Mouse (Mus musculus) myocyte (in vitro differentiated cells): ENCODE data around the gene Clic3. TPM values are rescaled to one million over a fixed set of nuclear protein-coding genes. Genes with fewer than 3 reads are reported as not detected.

Experiments
- H3K27me3 ChIP-seq: one replicate; pipeline ENCODE4 v1.6.1; 2011; ENCODE audit not compliant: control insufficient read depth, insufficient read depth, insufficient read length
- H3K36me3 ChIP-seq: one replicate; pipeline ENCODE4 v1.6.1; 2011; ENCODE audit not compliant: control insufficient read depth, insufficient read depth
- H3K4me2 ChIP-seq: one replicate; pipeline ENCODE4 v1.6.1; 2011; ENCODE audit warnings: low read depth, control low read depth
- H3K4me3 ChIP-seq: one replicate; pipeline ENCODE4 v1.5.1; 2011; ENCODE audit warnings: mild to moderate bottlenecking, control low read depth, moderate library complexity
- H3K79me2 ChIP-seq: one replicate; pipeline ENCODE4 v1.6.1; 2011; ENCODE audit not compliant: control insufficient read depth, insufficient read depth
- H3ac ChIP-seq: one replicate; pipeline ENCODE4 v1.6.1; 2011; ENCODE audit not compliant: control insufficient read depth, insufficient read length
- CEBPB ChIP-seq: IDR thresholded peaks from 2 replicates; pipeline ENCODE4 v1.6.1; 2011; ENCODE audit warnings: mild to moderate bottlenecking, moderate library complexity; ENCODE audit not compliant: poor library complexity, insufficient read depth, severe bottlenecking
- MYOD1 ChIP-seq, 3 experiments: IDR thresholded peaks; one replicate each; pipeline ENCODE4 v1.6.1; 2011; ENCODE audit warnings: control low read depth in 2 of 3, low read depth in 2 of 3, mild to moderate bottlenecking in 2 of 3, moderate library complexity in 1 of 3; ENCODE audit not compliant: insufficient read length in 2 of 3, control insufficient read depth in 1 of 3
- MYOG ChIP-seq, 3 experiments: IDR thresholded peaks; one replicate each; pipeline ENCODE4 v1.6.1; 2011; ENCODE audit warnings: control low read depth in 2 of 3, low read depth in 2 of 3, mild to moderate bottlenecking in 2 of 3; ENCODE audit not compliant: insufficient read length in 2 of 3, control insufficient read depth in 1 of 3, insufficient read depth in 1 of 3
- POLR2AphosphoS2 ChIP-seq: IDR thresholded peaks from one replicate; pipeline ENCODE4 v1.6.1; 2011; ENCODE audit warnings: low read depth, control low read depth; ENCODE audit not compliant: insufficient read length
- REST ChIP-seq: IDR thresholded peaks from one replicate; pipeline ENCODE4 v1.6.1; 2011; ENCODE audit warnings: mild to moderate bottlenecking, control low read depth, moderate library complexity; ENCODE audit not compliant: insufficient read depth, insufficient read length
- SRF ChIP-seq: IDR thresholded peaks from one replicate; pipeline ENCODE4 v1.6.1; 2011; ENCODE audit warnings: low read depth; ENCODE audit not compliant: control insufficient read depth, insufficient read length
- TCF12 ChIP-seq: IDR thresholded peaks from one replicate; pipeline ENCODE4 v1.6.1; 2011; ENCODE audit warnings: mild to moderate bottlenecking, control low read depth; ENCODE audit not compliant: poor library complexity, insufficient read depth, severe bottlenecking
- TCF3 ChIP-seq: IDR thresholded peaks from one replicate; pipeline ENCODE4 v1.6.1; 2011; ENCODE audit warnings: low read depth, control low read depth; ENCODE audit not compliant: insufficient read length
- USF1 ChIP-seq: IDR thresholded peaks from one replicate; pipeline ENCODE4 v1.6.1; 2011; ENCODE audit warnings: low read depth, mild to moderate bottlenecking, control low read depth, moderate library complexity
- polyA plus RNA-seq: library from polyadenylated mRNA; unstranded; fragments of >200 nt; fragmentation: generic; extraction: Trizol; gene quantifications from one replicate; pipeline ENCODE4 v1.2.1, GENCODE M21; 2012; ENCODE audit warnings: missing spikeins

The Clic3 gene
- polyA plus RNA-seq, 1 experiment: 13.5 TPM

- Histone ChIP-seq H3K27me3 (no peaks in the 10 kb centered on the region), H3K36me3 (peaks cover 3% of the 10 kb centered on the region), H3K79me2 (peaks cover 13% of the 10 kb centered on the region), H3ac (no peak overlapping the region), H3K4me3 (no peak overlapping the region), H3K4me2 (no peak overlapping the region)
- TF ChIP-seq CEBPB (no peak), MYOD1 (IDR thresholded peaks at IDR 0.05; ENCODE audit: control insufficient read depth in 1 of 3, insufficient read length in 2 of 3, low read depth in 2 of 3) (no peak), MYOG (IDR thresholded peaks at IDR 0.05; ENCODE audit: control insufficient read depth in 1 of 3, insufficient read depth in 1 of 3, insufficient read length in 2 of 3, low read depth in 2 of 3) (no peak), REST (no peak), TCF3 (no peak), USF1 (no peak), TCF12 (no peak), SRF (no peak)
Observed at GRCm38 (mm10) chr2:25505860-25506259, 49.2 kb downstream of the Clic3 start.

- Histone ChIP-seq H3K36me3 (peaks cover 3% of the 10 kb centered on the region), H3K4me2 (no peak overlapping the region), H3K79me2 (peaks cover 3% of the 10 kb centered on the region), H3ac (no peak overlapping the region), H3K4me3 (no peak overlapping the region), H3K27me3 (no peaks in the 10 kb centered on the region)
- TF ChIP-seq POLR2AphosphoS2 (peak; percentile 53), TCF3 (no peak)
Observed at GRCm38 (mm10) chr2:25506964-25507363, 50.3 kb downstream of the Clic3 start.

Other genes with a start within 250 kb of the Clic3 start
- gene Nelfb, start 245.3 kb upstream of the Clic3 start, polyA plus RNA-seq: 55.8 TPM
- not detected for gene Stpg3, start 242.2 kb upstream of the Clic3 start, polyA plus RNA-seq
- gene Fam166a, start 238.1 kb upstream of the Clic3 start, polyA plus RNA-seq: 0.48 TPM
- 359 TPM for gene Tubb4b, start 232.1 kb upstream of the Clic3 start, polyA plus RNA-seq
- not detected for gene Slc34a3, start 222.5 kb upstream of the Clic3 start, polyA plus RNA-seq
- not detected for gene Rnf224, start 220.1 kb upstream of the Clic3 start, polyA plus RNA-seq
- gene Rnf208, start 214.6 kb upstream of the Clic3 start, polyA plus RNA-seq: 0.59 TPM
- gene Cysrt1, start 214.4 kb upstream of the Clic3 start, polyA plus RNA-seq: not detected
- gene AL732309.1, start 210.0 kb upstream of the Clic3 start, polyA plus RNA-seq: 4.5 TPM
- 47.2 TPM for gene Tmem203, start 201.4 kb upstream of the Clic3 start, polyA plus RNA-seq
- 5.5 TPM for gene Tprn, start 194.2 kb upstream of the Clic3 start, polyA plus RNA-seq
- gene Ssna1, start 184.4 kb upstream of the Clic3 start, polyA plus RNA-seq: 106 TPM
- gene Anapc2, start 184.4 kb upstream of the Clic3 start, polyA plus RNA-seq: 97.9 TPM
- gene Tmem210, start 168.7 kb upstream of the Clic3 start, polyA plus RNA-seq: 0.40 TPM
- gene Lrrc26, start 166.9 kb upstream of the Clic3 start, polyA plus RNA-seq: 1.6 TPM
- gene Grin1, start 137.7 kb upstream of the Clic3 start, polyA plus RNA-seq: 0.12 TPM
- 46.3 TPM for gene Man1b1, start 124.5 kb upstream of the Clic3 start, polyA plus RNA-seq
- gene Dpp7, start 100.5 kb upstream of the Clic3 start, polyA plus RNA-seq: 43.0 TPM
- gene Uap1l1, start 91.2 kb upstream of the Clic3 start, polyA plus RNA-seq: 68.3 TPM
- gene Sapcd2, start 84.5 kb upstream of the Clic3 start, polyA plus RNA-seq: 10.4 TPM
- gene Entpd2, start 61.0 kb upstream of the Clic3 start, polyA plus RNA-seq: 0.89 TPM
- gene Npdc1, start 57.5 kb upstream of the Clic3 start, polyA plus RNA-seq: 114 TPM
- 0.08 TPM for gene Fut7, start 33.6 kb upstream of the Clic3 start, polyA plus RNA-seq
- gene Abca2, start 28.1 kb upstream of the Clic3 start, polyA plus RNA-seq: 9.8 TPM
- gene Paxx, start 4.3 kb downstream of the Clic3 start, polyA plus RNA-seq: 64.3 TPM
- gene Ptgds, start 13.2 kb downstream of the Clic3 start, polyA plus RNA-seq: 9.8 TPM
- gene Lcn12, start 37.1 kb downstream of the Clic3 start, polyA plus RNA-seq: not detected
- 53.6 TPM for gene Fbxw5, start 43.9 kb downstream of the Clic3 start, polyA plus RNA-seq
- gene C8g, start 44.9 kb downstream of the Clic3 start, polyA plus RNA-seq: 0.74 TPM
- gene Traf2, start 90.1 kb downstream of the Clic3 start, polyA plus RNA-seq: 40.4 TPM
- gene Edf1, start 101.0 kb downstream of the Clic3 start, polyA plus RNA-seq: 513 TPM
- gene Mamdc4, start 118.0 kb downstream of the Clic3 start, polyA plus RNA-seq: 8.7 TPM
- 108 TPM for gene Phpt1, start 118.4 kb downstream of the Clic3 start, polyA plus RNA-seq
- gene Ajm1, start 124.9 kb downstream of the Clic3 start, polyA plus RNA-seq: 1.0 TPM
- gene Rabl6, start 151.7 kb downstream of the Clic3 start, polyA plus RNA-seq: 76.5 TPM
- 0.13 TPM for gene Ccdc183, start 160.8 kb downstream of the Clic3 start, polyA plus RNA-seq
- 32.6 TPM for gene Tmem141, start 165.2 kb downstream of the Clic3 start, polyA plus RNA-seq
- 0.10 TPM for gene Fcna, start 171.2 kb downstream of the Clic3 start, polyA plus RNA-seq
- not detected for gene Lcn8, start 196.3 kb downstream of the Clic3 start, polyA plus RNA-seq
- not detected for gene Lcn5, start 201.1 kb downstream of the Clic3 start, polyA plus RNA-seq
- gene Lcn6, start 219.9 kb downstream of the Clic3 start, polyA plus RNA-seq: not detected
- gene Lcn10, start 225.9 kb downstream of the Clic3 start, polyA plus RNA-seq: not detected
- gene Obp2a, start 243.2 kb downstream of the Clic3 start, polyA plus RNA-seq: not detected
- 0.31 TPM for gene Bmyc, start 249.9 kb downstream of the Clic3 start, polyA plus RNA-seq